Mouse (Mus musculus): ENCODE data around the gene Bbs1.

GRCm38 (mm10) chr19:4916827-4917226, 10.4 kb upstream of the Bbs1 start:
- TF ChIP-seq POLR2A (IDR thresholded peaks at IDR 0.05; ENCODE audit: borderline replicate concordance, extremely low read depth, low read depth, low read length) = no peak
- TF ChIP-seq CTCF (IDR thresholded peaks at IDR 0.05; ENCODE audit: insufficient read depth, low read length) = no peak
